Mouse (Mus musculus): ENCODE results near the gene Khk.

GRCm38 (mm10) chr5:30879347-30879943 is 41.8 kb upstream of the Khk start:
- TF ChIP-seq CTCF (IDR thresholded peaks at IDR 0.05; ENCODE audit: low read depth, low read length): no peak
- TF ChIP-seq POLR2AphosphoS5 (IDR thresholded peaks at IDR 0.05; ENCODE audit: insufficient replicate concordance, low read depth, low read length): no peak
- TF ChIP-seq GATA1 (IDR thresholded peaks at IDR 0.05; ENCODE audit: borderline replicate concordance, low read length): no peak
- TF ChIP-seq TAL1 (conservative IDR thresholded peaks at IDR 0.05; ENCODE audit: low read depth, low read length): no peak
